Mouse (Mus musculus) stomach, postnatal 0 days (tissue): ENCODE data around the gene Zfp503. TPM values are rescaled to one million over a fixed set of nuclear protein-coding genes. Genes with fewer than 3 reads are reported as not detected.
A peak's percentile ranks its signal among the peaks of the same experiment; 100 is the strongest.

Source experiments
- ATAC-seq: fragments of 200-750 bp; cut with Nextera tagmentation; 2 replicates; pipeline ENCODE4 v1.8.0; 2017; ENCODE audit not compliant: low FRiP score, low TSS enrichment
- DNase-seq: peaks from one replicate; pipeline ENCODE4 v3.0.0-alpha.2; 2016; ENCODE audit warnings: low spot score
- H3K27ac ChIP-seq: fragments of 300-500 bp; sonication (generic); replicated peaks from 2 replicates; pipeline ENCODE4 v1.5.1; 2014; ENCODE audit warnings: mild to moderate bottlenecking, control low read depth
- H3K27me3 ChIP-seq: fragments of 300-500 bp; sonication (generic); 2 replicates; pipeline ENCODE4 v1.6.1; 2014; ENCODE audit warnings: low read length; ENCODE audit not compliant: control insufficient read depth, insufficient read depth
- H3K36me3 ChIP-seq: fragments of 300-500 bp; sonication (generic); 2 replicates; pipeline ENCODE4 v1.6.1; 2014; ENCODE audit warnings: low read length, mixed read lengths; ENCODE audit not compliant: control insufficient read depth, insufficient read depth
- H3K4me1 ChIP-seq: fragments of 300-500 bp; sonication (generic); replicated peaks from 2 replicates; pipeline ENCODE4 v1.6.1; 2014; ENCODE audit warnings: antibody characterized with exemption; ENCODE audit not compliant: control insufficient read depth, insufficient read depth
- H3K4me2 ChIP-seq: fragments of 300-500 bp; sonication (generic); replicated peaks from 2 replicates; pipeline ENCODE4 v1.6.1; 2014; ENCODE audit warnings: low read depth, mild to moderate bottlenecking, control low read depth, moderate library complexity
- H3K4me3 ChIP-seq: fragments of 300-500 bp; sonication (generic); 2 replicates; pipeline ENCODE4 v1.5.1; 2014; ENCODE audit warnings: low read depth, low read length, control low read depth
- H3K9ac ChIP-seq: fragments of 300-500 bp; sonication (generic); 2 replicates; pipeline ENCODE4 v1.6.1; 2014; ENCODE audit warnings: mild to moderate bottlenecking, low read length, control low read depth, mixed read lengths
- H3K9me3 ChIP-seq: fragments of 300-500 bp; sonication (generic); 2 replicates; pipeline ENCODE4 v1.6.1; 2016; ENCODE audit warnings: low read length; ENCODE audit not compliant: control insufficient read depth
- CTCF ChIP-seq: IDR thresholded peaks from 2 replicates; pipeline ENCODE4 v1.5.1; 2016; ENCODE audit warnings: antibody characterized with exemption, low read depth, mild to moderate bottlenecking, moderate library complexity
- EP300 ChIP-seq: optimal IDR thresholded peaks from 2 replicates; pipeline ENCODE3; 2016; ENCODE audit warnings: antibody characterized with exemption
- WGBS: fragments of 180-500 bp; shearing (Covaris S2); extraction: QIAGEN DNeasy Blood & Tissue Kit; methylation state at CpG from one replicate; pipeline ENCODE4 v1.1.7; 2014; 5-methylcytosine and 5-hydroxymethylcytosine counted together
- polyA plus RNA-seq: library from polyadenylated mRNA; unstranded; fragments of >200 nt; fragmentation: Nextera tagmentation; extraction: Ambion mirVana; gene quantifications from 2 replicates; pipeline ENCODE4 v1.2.1, GENCODE M21; 2015

The Zfp503 gene
- polyA plus RNA-seq, 1 experiment from 2014 or later = 11.3 TPM

- no peak overlapping the region for H3K4me2 ChIP-seq
- no peaks in the 10 kb centered on the region for H3K36me3 ChIP-seq
- no peak overlapping the region for H3K9ac ChIP-seq
- H3K4me1 ChIP-seq = 0 out of 2 replicates have a peak, but pooled peaks cover 3% of the 10 kb centered on the region
- H3K4me3 ChIP-seq = no peak overlapping the region
- H3K27ac ChIP-seq = no peak overlapping the region
- 78% methylated on average over 4 of the region's 4 CpGs for WGBS
- no peaks in the 10 kb centered on the region for H3K27me3 ChIP-seq
- no peak for TF ChIP-seq CTCF
- no peak for TF ChIP-seq EP300
- no peaks in the 10 kb centered on the region for H3K9me3 ChIP-seq
- no peak for ATAC-seq
- DNase-seq = no peak
Observed at GRCm38 (mm10) chr14:22023533-22023932, 34.1 kb upstream of the Zfp503 start.

GRCm38 (mm10) chr14:22020885-22021284, 31.5 kb upstream of the Zfp503 start:
- H3K4me1 ChIP-seq = 0 out of 2 replicates have a peak, but pooled peaks cover 3% of the 10 kb centered on the region
- no peaks in the 10 kb centered on the region for H3K36me3 ChIP-seq
- no peak overlapping the region for H3K9ac ChIP-seq
- no peaks in the 10 kb centered on the region for H3K9me3 ChIP-seq
- no peak overlapping the region for H3K4me3 ChIP-seq
- H3K27me3 ChIP-seq = no peaks in the 10 kb centered on the region
- peak; percentile 74 for TF ChIP-seq CTCF
- no peak for TF ChIP-seq EP300
- H3K27ac ChIP-seq = no peak overlapping the region; the same call in 1 of the 2 replicates
- DNase-seq (peak; percentile 43), ATAC-seq (no peak)
- WGBS = 22% methylated on average over 2 of the region's 2 CpGs
- H3K4me2 ChIP-seq = no peak overlapping the region

DNA sequence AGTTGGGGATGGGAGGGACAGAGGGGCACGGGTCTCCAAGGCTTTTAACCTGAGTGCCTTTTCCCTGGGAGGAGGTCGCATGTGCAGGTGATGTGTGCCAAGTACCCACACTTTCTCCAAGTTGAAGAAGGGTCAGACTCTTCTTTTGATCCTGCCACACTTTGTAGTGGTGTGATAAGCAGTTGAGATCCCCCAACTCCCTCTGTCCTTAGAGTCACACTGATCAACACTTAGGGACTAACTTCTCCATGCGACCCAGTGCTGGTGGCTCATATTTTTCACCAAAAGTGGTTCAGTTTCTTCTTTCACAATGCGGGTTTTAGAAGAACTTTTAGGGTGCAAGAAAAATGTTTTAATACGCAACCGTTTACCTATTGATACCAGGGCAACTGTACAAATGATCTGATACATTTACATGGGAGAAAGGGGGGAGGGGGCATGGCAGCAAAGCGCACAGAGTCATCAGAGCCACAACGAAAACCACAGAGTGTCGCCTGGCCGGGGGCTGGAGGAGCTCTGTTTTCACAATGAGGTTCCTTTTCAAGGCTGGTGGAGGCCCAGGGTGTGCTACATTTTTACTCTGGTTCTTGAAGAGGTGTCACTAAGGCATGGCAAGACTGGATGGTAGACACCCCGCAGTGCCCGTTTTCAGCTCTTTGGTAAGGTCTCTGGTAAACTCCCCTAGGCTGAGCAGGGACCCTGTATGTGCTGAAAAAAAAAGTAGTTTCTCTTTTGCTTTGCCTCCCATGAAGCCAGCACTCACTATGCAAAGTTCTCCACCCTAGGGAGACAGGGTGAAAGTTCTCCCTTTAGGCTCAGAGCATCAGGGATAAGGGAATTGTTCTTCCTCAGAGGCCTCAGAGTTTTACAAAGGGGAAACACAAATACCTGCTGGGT, 30.8 kb upstream of the Zfp503 start:
- TF ChIP-seq CTCF (no peak), EP300 (no peak)
- H3K4me1 ChIP-seq = 0 out of 2 replicates have a peak, but pooled peaks cover 3% of the 10 kb centered on the region
- no peak for DNase-seq
- no peaks in the 10 kb centered on the region for H3K27me3 ChIP-seq
- no peak; the same call in 1 of the 2 replicates for ATAC-seq
- no peaks in the 10 kb centered on the region for H3K36me3 ChIP-seq
- 62% methylated on average over 12 of the region's 12 CpGs for WGBS
- peak overlapping the region; percentile 68 for H3K9ac ChIP-seq
- H3K4me3 ChIP-seq = peak overlapping the region; percentile 40
- no peaks in the 10 kb centered on the region for H3K9me3 ChIP-seq
- peak overlapping the region; percentile 82 for H3K4me2 ChIP-seq
- no peak overlapping the region for H3K27ac ChIP-seq

DNA sequence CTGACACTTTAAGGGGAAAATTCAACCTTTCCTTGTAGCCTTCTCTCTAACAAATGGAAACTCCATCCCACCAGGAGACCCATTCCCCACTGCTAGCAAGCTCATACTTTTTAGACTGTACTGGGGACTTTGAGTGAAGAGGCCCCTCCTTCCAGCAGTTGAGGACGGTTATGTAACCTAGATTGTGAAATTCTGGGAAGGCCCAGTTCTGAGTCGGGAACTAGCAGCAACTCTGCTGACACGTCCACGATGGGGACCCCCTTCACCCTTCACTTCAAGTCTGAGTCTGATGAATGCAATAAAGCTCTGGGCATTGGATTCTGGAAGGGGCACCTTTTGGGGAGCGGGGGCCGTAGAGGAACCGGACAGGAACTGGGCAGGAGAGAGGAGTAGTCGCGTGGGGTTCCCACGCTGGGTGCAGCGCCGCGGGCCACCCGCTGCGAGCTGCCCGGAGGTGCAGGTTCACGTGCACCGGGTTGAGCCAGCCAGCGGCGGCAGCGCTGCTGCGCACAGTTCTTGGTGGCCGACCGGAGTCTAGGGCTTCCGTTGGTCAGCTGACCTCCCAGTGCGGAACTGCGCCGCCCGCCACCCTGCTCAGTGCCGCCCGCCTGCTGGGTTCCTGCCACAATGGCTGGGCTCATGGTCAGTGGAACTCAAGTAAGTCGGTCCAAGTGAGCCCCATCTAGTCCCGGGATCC, 30.0 kb upstream of the Zfp503 start, which contains the start of gene Lrmda:
TSS of gene Lrmda (plus strand) at position 461 of the 697 bp plus-strand sequence.
- H3K9me3 ChIP-seq = no peaks in the 10 kb centered on the region
- H3K4me2 ChIP-seq = peak within 1 kb of the TSS; percentile 82
- 0 out of 2 replicates have a peak, but pooled peaks cover 3% of the 10 kb centered on the region for H3K4me1 ChIP-seq
- peak within 1 kb of the TSS; percentile 77; the same call in 1 of the 2 replicates for H3K27ac ChIP-seq
- peak within 1 kb of the TSS; percentile 40 for H3K4me3 ChIP-seq
- peak; percentile 83 for DNase-seq
- H3K27me3 ChIP-seq = no peaks in the 10 kb centered on the region
- TF ChIP-seq CTCF (peak; percentile 37), EP300 (no peak)
- H3K9ac ChIP-seq = peak within 1 kb of the TSS; percentile 68
- 3% methylated on average over 33 of the region's 33 CpGs for WGBS
- peak; percentile 95 for ATAC-seq
- no peaks in the 10 kb centered on the region for H3K36me3 ChIP-seq

DNA sequence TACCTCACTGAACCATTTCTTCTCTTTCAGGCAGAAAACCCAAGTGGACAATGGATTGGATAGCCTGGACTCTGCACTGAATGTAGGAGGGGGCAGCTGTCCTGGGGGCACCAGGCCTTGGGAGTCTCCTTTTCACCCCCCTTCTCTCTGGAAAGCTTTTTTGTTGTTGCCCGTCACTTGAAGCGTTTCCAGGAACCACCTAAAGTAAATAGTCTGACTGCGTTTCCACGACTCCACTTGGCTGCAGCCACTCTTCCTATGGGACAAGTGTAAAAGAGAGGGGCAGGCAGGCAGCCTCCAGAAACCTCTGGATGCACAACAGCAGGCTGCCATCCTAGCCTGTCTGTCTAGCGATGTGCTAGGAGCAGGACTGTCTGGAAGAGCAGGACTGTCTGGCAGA, 27.6 kb upstream of the Zfp503 start:
- Histone ChIP-seq H3K9ac (no peak overlapping the region), H3K9me3 (no peaks in the 10 kb centered on the region), H3K4me2 (no peak overlapping the region), H3K4me3 (no peak overlapping the region), H3K4me1 (0 out of 2 replicates have a peak, but pooled peaks cover 3% of the 10 kb centered on the region), H3K27me3 (no peaks in the 10 kb centered on the region), H3K27ac (no peak overlapping the region), H3K36me3 (no peaks in the 10 kb centered on the region)
- TF ChIP-seq EP300 (no peak), CTCF (no peak)
- no peak for ATAC-seq
- 30% methylated on average over 5 of the region's 5 CpGs for WGBS
- no peak for DNase-seq
